Mouse (Mus musculus) olfactory bulb, adult 2 months (tissue): ENCODE data around the gene Hic2.

Experiments used
- CTCF ChIP-seq: fragments of 200-500 bp; IDR thresholded peaks from 2 replicates; pipeline ENCODE4 v1.5.1; 2012; ENCODE audit warnings: low read depth, mild to moderate bottlenecking, low read length, moderate library complexity; ENCODE audit not compliant: insufficient read depth
- POLR2A ChIP-seq: fragments of 200-500 bp; IDR thresholded peaks from 2 replicates; pipeline ENCODE4 v1.6.1; 2012; ENCODE audit warnings: mild to moderate bottlenecking, low read depth, low read length, moderate library complexity; ENCODE audit not compliant: insufficient read depth

GRCm38 (mm10) chr16:17275721-17276120 lies 42.3 kb downstream of the Hic2 start, which contains the start of gene Tmem191c:
- TF ChIP-seq CTCF (no peak), POLR2A (no peak)
